Mouse (Mus musculus) cerebellum, postnatal 14 days (tissue): ENCODE data around the gene Cep78.
A peak's percentile ranks its signal among the peaks of the same experiment; 100 is the strongest.

ENCODE experiments used
- DNase-seq, 2 experiments: peaks; one replicate each; pipeline ENCODE4 v3.0.0; 2021; ENCODE audit warnings: mixed read lengths in 2 of 2

Cep78 gene

DNA sequence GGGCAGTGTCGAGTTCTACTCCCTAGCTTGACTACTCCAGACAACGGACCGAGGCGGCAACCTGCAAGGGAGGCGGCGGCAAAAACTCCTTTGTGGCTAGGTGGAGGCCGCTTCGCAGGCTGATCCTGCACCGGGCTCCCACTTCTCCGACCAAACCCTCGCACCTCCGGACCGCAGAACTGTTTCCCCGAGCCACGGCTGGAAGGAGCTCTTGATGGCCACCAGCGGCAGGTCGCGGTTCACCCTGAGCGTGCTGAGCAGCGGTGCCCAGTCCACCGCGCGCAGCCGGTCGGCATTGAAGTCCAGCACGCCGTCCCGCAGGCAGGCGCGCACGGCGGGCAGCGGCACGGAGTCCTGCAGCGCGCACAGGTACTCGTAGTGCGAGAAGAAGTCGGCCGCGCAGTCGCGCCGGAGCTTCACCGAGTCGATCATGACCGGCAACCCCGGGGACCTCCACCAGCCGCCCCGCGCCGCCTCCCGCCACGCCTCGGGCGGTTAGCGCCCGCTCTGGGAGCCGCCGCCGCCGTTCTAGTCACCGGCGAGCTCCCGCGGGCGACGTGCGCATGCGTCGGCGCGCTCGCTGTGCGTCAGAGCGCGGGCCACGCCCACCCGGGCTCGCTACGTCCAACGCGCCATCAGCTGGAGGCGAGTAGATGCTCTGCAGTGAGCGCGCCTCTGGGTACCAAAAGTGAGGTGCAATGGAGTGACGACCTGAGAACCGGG lies at the start of gene Cep78:
Cep78 (minus strand) TSS at position 541 of the 723 bp plus-strand sequence.
- DNase-seq = peak; percentile 94 to 97

DNA sequence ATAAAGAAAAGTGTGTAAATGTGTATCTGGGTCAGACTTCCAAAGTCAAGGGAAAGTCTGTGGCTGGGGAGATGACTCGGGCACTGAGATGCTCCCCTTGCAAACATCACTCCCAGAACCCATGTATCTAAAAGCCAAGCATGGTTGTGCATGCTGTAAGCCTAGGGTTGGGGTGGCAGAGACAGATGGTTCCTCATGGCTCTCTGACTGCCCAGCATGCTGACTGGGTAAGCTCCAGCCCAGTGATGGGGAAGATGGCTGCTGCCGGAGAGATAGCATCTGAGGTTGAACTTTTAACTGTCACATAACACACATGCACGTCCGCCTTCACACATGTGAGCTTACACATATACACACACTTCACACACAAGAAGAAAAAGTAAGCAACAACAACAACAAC lies 46.5 kb upstream of the Cep78 start:
- peak; percentile 56 to 61 for DNase-seq

- DNase-seq = peak; percentile 31 to 53
These were observed 44.5 kb upstream of the Cep78 start for GRCm38 (mm10) chr19:16029253-16029771.

GRCm38 (mm10) chr19:16028746-16029252 lies 44.0 kb upstream of the Cep78 start:
- peak in 1 of 2 experiments; percentile 9 for DNase-seq

DNA sequence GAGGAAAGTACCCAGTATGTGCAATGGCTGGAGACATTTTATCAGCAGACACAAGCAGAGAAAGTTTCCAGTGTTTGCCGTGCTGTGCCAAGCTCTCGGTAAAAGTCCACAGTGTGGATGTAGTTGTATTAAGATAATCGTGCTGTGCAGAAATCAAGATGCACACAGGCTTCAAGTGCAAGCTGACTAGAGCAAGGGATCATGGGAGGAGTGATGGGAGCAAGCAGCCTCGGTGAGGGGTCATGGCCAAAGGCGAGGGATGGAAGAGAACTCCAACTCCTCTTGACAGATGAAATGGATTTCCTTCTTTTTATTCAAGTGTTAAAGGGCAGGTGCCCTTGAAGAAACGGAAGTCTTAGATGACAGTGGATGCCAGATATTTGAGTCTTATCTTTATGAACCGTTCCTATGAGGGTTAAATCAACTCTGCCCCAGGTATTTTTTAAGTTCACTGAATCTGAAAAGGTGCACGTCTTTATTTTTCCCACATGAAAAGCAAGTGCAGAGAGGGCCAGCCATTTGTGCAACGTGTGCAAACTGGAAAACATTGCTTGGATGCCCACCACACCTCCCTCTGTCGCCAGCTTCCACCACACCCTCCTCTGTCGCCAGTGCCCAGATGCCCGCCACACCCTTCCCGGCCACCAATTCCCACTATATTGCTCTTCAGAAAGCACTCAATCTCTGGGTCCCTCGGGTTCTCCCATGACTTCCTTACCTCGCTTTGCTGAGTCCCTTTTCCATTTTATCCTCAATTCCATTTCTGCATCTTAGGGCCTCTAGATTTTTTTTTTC lies 43.3 kb upstream of the Cep78 start:
- DNase-seq = no peak

GRCm38 (mm10) chr19:16026276-16026675 lies 41.5 kb upstream of the Cep78 start:
- no peak for DNase-seq

- no peak for DNase-seq
These were observed 37.4 kb upstream of the Cep78 start for GRCm38 (mm10) chr19:16022178-16022577.

- no peak for DNase-seq
These were observed 31.4 kb upstream of the Cep78 start for GRCm38 (mm10) chr19:16016171-16016570.

GRCm38 (mm10) chr19:16015191-16015968 lies 30.6 kb upstream of the Cep78 start:
- no peak for DNase-seq

- DNase-seq = no peak
These were observed 25.1 kb upstream of the Cep78 start for GRCm38 (mm10) chr19:16009746-16010337.

DNA sequence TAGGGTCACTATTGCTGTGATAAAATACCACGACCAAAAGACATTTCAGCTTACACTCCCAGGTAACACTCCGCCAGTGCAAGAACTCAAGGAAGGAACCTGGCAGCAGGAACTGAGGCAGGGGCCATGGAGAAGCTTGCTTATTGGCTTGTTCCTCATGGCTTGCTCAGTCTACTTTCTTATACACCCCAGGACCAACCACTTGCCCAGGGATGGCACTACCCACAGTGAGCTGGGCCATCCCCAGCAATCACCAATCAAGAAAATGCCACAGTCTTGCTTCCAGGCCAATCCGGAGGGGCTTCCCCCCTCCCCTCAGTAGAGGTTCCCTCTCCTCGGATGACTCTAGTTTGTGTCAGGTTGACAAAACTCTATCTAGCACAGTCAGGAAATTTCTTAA lies 24.3 kb upstream of the Cep78 start:
- DNase-seq = no peak

- no peak for DNase-seq
These were observed 22.3 kb upstream of the Cep78 start for GRCm38 (mm10) chr19:16007131-16007530.

DNA sequence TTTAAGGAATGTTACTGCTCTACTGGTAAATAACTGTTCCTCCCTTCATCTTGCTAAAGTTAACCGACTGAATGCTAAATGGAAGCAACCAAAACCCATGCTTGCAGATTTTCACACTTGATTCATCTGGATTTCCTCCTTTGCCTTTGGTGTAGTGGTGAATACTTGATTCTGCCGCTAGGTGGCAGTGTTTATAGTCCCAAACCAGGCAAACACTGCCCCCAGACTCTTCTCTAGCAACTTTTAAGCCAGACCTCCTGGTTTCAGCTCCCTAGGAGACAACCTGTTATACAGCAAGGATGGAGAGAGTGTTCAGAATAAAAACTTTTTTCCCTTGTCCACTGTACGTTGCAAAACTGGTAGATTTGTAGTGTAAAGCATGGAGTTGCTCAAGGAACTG lies 13.4 kb upstream of the Cep78 start:
- DNase-seq = peak; percentile 80 to 83

- peak; percentile 85 to 87 for DNase-seq
These were observed 12.2 kb upstream of the Cep78 start for GRCm38 (mm10) chr19:15996901-15997564.

GRCm38 (mm10) chr19:15990102-15990501 lies 5.3 kb upstream of the Cep78 start:
- no peak for DNase-seq

- no peak for DNase-seq
These were observed 454 bp upstream of the Cep78 start for GRCm38 (mm10) chr19:15985172-15985713.

DNA sequence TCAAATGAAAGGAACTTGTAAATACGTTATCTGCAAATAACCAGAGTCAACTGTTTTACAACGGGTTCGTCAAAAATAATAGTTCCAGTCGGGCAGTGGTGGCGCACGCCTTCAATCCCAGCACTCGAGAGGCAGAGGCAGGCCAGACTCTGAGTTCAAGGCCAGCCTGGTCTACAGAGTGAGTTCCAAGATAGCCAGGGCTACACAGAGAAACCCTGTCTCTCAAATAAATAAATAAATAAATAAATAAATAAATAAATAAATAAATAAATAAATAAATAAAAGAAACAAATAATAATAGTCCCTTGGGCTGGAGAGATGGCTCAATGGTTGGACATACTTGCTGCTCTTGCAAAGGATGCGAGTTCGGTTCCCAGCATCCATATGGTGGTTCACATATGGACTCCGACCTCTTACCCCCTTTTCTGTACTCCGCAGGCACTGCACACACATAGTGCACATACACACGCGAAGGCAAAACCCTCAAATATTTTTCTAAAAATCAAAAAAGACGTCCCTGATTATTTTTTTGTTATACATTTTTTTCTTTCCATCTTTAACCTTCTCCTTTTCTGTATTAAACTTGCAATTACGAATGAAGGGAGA lies 947 bp downstream of the Cep78 start:
- DNase-seq = peak in 1 of 2 experiments; percentile 16

DNA sequence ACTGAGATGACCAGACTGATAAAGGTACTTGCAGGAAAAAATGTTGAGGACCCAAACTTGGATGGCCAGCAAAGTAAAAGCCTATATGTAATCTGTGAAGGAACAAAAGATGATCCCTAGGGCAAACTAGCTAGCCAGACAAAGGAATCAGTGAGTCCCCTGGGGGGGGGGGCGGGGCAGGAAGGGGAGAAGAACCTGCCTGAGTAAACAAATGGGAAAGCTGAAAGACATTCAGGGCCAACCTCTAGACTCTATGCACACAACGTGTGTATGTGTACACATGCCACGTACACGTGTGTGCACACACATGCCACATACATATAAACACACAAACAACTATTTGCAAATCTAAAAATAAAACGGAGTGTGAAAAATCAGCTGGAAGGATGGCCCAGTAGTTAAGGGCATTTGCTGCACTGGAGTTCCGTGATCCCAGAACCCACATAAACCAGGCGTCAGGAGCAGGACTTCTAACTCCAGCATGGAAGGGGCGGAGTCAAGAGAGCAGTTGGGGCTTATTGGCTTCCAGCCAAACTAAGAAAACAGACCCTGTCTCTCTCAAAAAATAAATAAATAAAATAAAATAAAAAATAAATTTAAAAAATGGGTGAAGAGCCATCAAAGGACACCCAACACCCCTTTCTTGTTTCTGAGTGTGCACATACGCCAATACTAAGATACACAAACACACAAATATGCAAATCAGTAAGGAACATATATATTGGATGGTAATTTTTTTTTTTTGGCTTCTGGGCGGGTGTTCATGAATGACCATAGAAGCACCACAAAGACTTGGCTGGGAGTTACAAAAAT lies 1.7 kb downstream of the Cep78 start:
- peak; percentile 19 to 24 for DNase-seq

- peak; percentile 79 to 81 for DNase-seq
These were observed 2.9 kb downstream of the Cep78 start for GRCm38 (mm10) chr19:15981861-15982260.

DNA sequence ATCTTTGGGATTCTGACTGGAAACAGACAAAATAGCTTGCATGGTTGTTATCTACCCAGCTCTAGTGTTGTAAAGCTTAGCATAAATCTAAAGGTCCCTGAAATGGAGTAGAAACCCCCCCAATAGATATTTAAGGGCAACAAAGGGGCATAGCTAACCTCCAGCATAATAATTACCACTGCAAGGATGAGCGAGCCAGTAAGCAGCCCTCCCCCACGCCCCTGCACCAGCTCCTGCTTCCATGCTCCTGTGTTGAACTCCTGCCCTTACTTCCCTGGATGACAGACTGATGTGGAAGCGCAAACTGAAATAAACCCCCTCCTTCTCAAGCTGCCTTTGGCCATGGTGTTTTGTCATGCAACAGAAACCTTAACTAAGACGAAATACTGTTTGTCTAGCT lies 11.4 kb downstream of the Cep78 start:
- no peak for DNase-seq
